Mouse (Mus musculus): ENCODE data around the gene Synrg. TPM values are rescaled to one million over a fixed set of nuclear protein-coding genes. Genes with fewer than 3 reads are reported as not detected.

Gene Synrg
- polyA plus RNA-seq, 1 experiment from 2014 or later: 18.8 TPM

DNA sequence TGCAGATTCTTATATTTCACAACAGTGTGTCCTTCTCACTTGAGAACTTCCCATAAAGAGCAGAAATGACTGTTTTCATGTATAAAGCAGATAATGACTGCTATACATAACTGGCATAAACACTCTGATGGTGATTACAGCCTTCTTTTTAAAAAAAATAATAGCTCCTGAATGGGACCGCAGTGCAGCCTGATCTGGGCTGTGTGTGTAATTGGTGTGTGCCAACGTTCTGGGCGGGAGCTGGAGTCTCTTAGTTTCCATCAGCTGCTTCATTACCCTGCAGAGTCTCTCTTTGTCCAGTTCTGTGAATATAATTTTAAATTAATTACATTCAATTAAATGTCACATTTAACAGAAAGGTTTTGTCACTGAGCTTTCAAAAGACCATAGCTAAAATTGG lies 34.8 kb downstream of the Synrg start:
- Histone ChIP-seq H3K4me1 (ENCODE audit: control insufficient read depth, insufficient read depth, low read depth, low read length) (no peaks in the 10 kb centered on the region), H3K9me3 (ENCODE audit: control insufficient read depth, low read length) (no peaks in the 10 kb centered on the region), H3K27me3 (replicated peaks; ENCODE audit: control insufficient read depth, insufficient read depth, low read length) (no peaks in the 10 kb centered on the region), H3K4me2 (ENCODE audit: low read length) (no peak overlapping the region), H3K4me3 (ENCODE audit: low read length) (no peak overlapping the region), H3K27ac (ENCODE audit: low read depth, low read length) (no peak overlapping the region), H3K9ac (ENCODE audit: low read depth, low read length) (no peak overlapping the region), H3K36me3 (ENCODE audit: control insufficient read depth, insufficient read depth, low read length) (peaks cover 45% of the 10 kb centered on the region)
- ATAC-seq: no peak
- WGBS: 73% methylated on average over 3 of the region's 3 CpGs

DNA sequence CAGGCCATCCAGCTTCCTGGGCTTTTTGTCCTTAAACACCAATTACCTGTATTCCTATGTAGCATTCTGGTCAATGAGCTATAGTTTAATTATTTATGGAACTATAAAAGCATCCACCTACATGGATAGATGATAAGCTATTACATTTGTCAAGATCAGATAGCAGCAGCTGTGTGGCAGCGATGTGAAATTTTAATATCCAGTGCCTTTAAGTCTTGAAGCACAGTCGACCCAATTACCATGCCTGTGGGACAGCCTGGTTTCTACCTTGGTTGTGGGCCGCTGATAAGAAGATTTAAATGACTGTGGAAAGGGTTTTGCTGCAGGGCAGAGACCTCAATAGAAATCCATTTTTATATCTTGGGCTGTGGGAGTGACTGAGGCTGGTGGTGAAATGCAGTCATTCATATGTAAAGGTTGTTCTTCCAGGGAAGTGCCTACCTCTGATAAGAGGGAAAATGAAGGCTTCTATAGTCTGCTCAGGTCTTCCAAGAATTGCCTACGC lies 35.2 kb downstream of the Synrg start:
- WGBS: 74% methylated on average over 4 of the region's 4 CpGs
- Histone ChIP-seq H3K36me3 (ENCODE audit: control insufficient read depth, insufficient read depth, low read length) (peaks cover 45% of the 10 kb centered on the region), H3K9me3 (ENCODE audit: control insufficient read depth, low read length) (no peaks in the 10 kb centered on the region), H3K9ac (ENCODE audit: low read depth, low read length) (no peak overlapping the region), H3K4me1 (ENCODE audit: control insufficient read depth, insufficient read depth, low read depth, low read length) (no peaks in the 10 kb centered on the region), H3K4me3 (ENCODE audit: low read length) (no peak overlapping the region), H3K27me3 (replicated peaks; ENCODE audit: control insufficient read depth, insufficient read depth, low read length) (no peaks in the 10 kb centered on the region), H3K27ac (ENCODE audit: low read depth, low read length) (no peak overlapping the region), H3K4me2 (ENCODE audit: low read length) (no peak overlapping the region)
- no peak for ATAC-seq

DNA sequence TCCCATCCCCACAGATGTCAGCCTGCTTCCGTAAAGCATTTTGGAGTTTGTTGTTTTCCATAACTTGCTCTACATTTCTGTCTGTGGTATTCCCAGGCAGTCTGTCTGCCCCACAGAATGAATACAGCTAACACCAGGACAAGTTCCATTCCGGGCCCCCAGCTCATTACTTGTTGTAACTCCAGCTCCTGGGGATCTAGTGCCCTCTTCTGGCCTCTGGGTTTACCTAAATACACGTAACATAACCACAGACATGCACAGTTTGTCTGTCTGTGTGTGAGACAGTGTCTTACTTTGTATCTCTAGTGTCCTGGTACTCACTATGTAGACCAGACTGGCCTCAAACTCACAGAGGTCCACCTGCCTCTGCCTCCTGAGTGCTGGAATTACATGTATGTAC lies 37.0 kb downstream of the Synrg start:
- no peaks in the 10 kb centered on the region for H3K27me3 ChIP-seq (replicated peaks; ENCODE audit: control insufficient read depth, insufficient read depth, low read length)
- H3K4me1 ChIP-seq (ENCODE audit: control insufficient read depth, insufficient read depth, low read depth, low read length): no peaks in the 10 kb centered on the region
- no peak overlapping the region for H3K4me3 ChIP-seq (ENCODE audit: low read length)
- H3K27ac ChIP-seq (ENCODE audit: low read depth, low read length): no peak overlapping the region
- no peak overlapping the region for H3K4me2 ChIP-seq (ENCODE audit: low read length)
- 95% methylated on average over 3 of the region's 3 CpGs for WGBS
- ATAC-seq: no peak
- no peaks in the 10 kb centered on the region for H3K9me3 ChIP-seq (ENCODE audit: control insufficient read depth, low read length)
- peaks cover 33% of the 10 kb centered on the region for H3K36me3 ChIP-seq (ENCODE audit: control insufficient read depth, insufficient read depth, low read length)
- H3K9ac ChIP-seq (ENCODE audit: low read depth, low read length): no peak overlapping the region

- Histone ChIP-seq H3K27ac (ENCODE audit: low read depth, low read length) (no peak overlapping the region), H3K36me3 (ENCODE audit: control insufficient read depth, insufficient read depth, low read length) (peaks cover 35% of the 10 kb centered on the region), H3K4me2 (ENCODE audit: low read length) (no peak overlapping the region), H3K4me1 (ENCODE audit: control insufficient read depth, insufficient read depth, low read depth, low read length) (no peaks in the 10 kb centered on the region), H3K27me3 (replicated peaks; ENCODE audit: control insufficient read depth, insufficient read depth, low read length) (no peaks in the 10 kb centered on the region), H3K4me3 (ENCODE audit: low read length) (no peak overlapping the region), H3K9me3 (ENCODE audit: control insufficient read depth, low read length) (no peaks in the 10 kb centered on the region), H3K9ac (ENCODE audit: low read depth, low read length) (no peak overlapping the region)
- ATAC-seq: no peak
- WGBS: 82% methylated on average over 6 of the region's 6 CpGs
Measured at GRCm38 (mm10) chr11:84003986-84004385, 39.8 kb downstream of the Synrg start.

GRCm38 (mm10) chr11:84009001-84009400 lies 44.8 kb downstream of the Synrg start:
- WGBS: 86% methylated on average over 9 of the region's 9 CpGs
- H3K4me1 ChIP-seq (ENCODE audit: control insufficient read depth, insufficient read depth, low read depth, low read length): peaks cover 10% of the 10 kb centered on the region
- H3K27me3 ChIP-seq (replicated peaks; ENCODE audit: control insufficient read depth, insufficient read depth, low read length): no peaks in the 10 kb centered on the region
- H3K9ac ChIP-seq (ENCODE audit: low read depth, low read length): no peak overlapping the region
- H3K4me2 ChIP-seq (ENCODE audit: low read length): no peak overlapping the region
- peaks cover 19% of the 10 kb centered on the region for H3K36me3 ChIP-seq (ENCODE audit: control insufficient read depth, insufficient read depth, low read length)
- no peaks in the 10 kb centered on the region for H3K9me3 ChIP-seq (ENCODE audit: control insufficient read depth, low read length)
- H3K4me3 ChIP-seq (ENCODE audit: low read length): no peak overlapping the region
- no peak overlapping the region for H3K27ac ChIP-seq (ENCODE audit: low read depth, low read length)
- ATAC-seq: no peak

DNA sequence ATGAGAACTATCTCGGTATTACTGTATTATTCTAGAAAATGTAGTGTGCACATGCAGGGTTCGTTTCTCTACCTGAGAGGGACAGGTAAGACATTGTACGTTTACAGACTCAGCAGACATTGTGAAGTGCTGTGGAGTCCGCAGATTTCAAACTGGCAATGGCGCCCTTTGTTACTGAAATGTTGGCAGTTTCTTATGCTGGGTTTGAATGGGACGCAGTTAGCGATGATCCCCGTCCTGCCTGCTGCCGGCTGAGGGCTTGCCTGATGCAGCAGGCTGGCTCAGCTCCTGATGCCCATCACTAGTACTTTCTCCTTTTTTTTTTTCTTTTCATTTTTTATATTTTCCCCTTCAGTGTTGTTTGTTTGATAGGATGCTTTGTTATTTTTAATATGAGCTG lies 46.2 kb downstream of the Synrg start:
- no peaks in the 10 kb centered on the region for H3K27me3 ChIP-seq (replicated peaks; ENCODE audit: control insufficient read depth, insufficient read depth, low read length)
- peaks cover 10% of the 10 kb centered on the region for H3K4me1 ChIP-seq (ENCODE audit: control insufficient read depth, insufficient read depth, low read depth, low read length)
- H3K4me2 ChIP-seq (ENCODE audit: low read length): no peak overlapping the region
- H3K4me3 ChIP-seq (ENCODE audit: low read length): no peak overlapping the region
- H3K27ac ChIP-seq (ENCODE audit: low read depth, low read length): no peak overlapping the region
- H3K9me3 ChIP-seq (ENCODE audit: control insufficient read depth, low read length): no peaks in the 10 kb centered on the region
- H3K9ac ChIP-seq (ENCODE audit: low read depth, low read length): no peak overlapping the region
- no peak for ATAC-seq
- WGBS: 62% methylated on average over 9 of the region's 9 CpGs
- peaks cover 15% of the 10 kb centered on the region for H3K36me3 ChIP-seq (ENCODE audit: control insufficient read depth, insufficient read depth, low read length)

- Histone ChIP-seq H3K4me1 (ENCODE audit: control insufficient read depth, insufficient read depth, low read depth, low read length) (peaks cover 10% of the 10 kb centered on the region), H3K9ac (ENCODE audit: low read depth, low read length) (peak overlapping the region; percentile 11; the same call in 1 of the 2 replicates), H3K27me3 (replicated peaks; ENCODE audit: control insufficient read depth, insufficient read depth, low read length) (no peaks in the 10 kb centered on the region), H3K4me3 (ENCODE audit: low read length) (no peak overlapping the region), H3K4me2 (ENCODE audit: low read length) (peak overlapping the region; percentile 21), H3K9me3 (ENCODE audit: control insufficient read depth, low read length) (no peaks in the 10 kb centered on the region), H3K27ac (ENCODE audit: low read depth, low read length) (no peak overlapping the region), H3K36me3 (ENCODE audit: control insufficient read depth, insufficient read depth, low read length) (peaks cover 15% of the 10 kb centered on the region)
- WGBS: 19% methylated on average over 12 of the region's 12 CpGs
- ATAC-seq: no peak
Measured at GRCm38 (mm10) chr11:84011050-84011449, 46.8 kb downstream of the Synrg start.

DNA sequence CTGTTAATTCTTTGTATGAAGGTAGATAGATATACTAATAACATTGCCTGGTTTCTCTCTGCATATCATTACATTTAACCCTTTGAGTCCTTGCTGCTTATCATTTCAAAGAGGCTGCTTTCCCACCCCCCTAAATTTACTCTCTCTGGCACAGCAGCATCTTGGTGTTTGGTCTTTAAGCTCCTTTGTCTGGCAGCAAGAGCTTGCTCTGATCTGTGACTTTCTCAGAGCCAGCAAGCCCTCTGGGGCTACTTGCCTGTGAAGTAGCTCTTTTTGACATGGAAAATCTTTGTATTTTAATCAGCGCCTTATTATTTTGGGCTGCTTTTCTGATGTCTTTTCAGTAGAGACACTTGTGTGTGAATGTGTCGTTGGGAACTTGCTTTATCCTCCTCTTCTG lies 47.3 kb downstream of the Synrg start:
- WGBS: 35% methylated on average over 2 of the region's 2 CpGs
- no peak overlapping the region for H3K27ac ChIP-seq (ENCODE audit: low read depth, low read length)
- no peaks in the 10 kb centered on the region for H3K27me3 ChIP-seq (replicated peaks; ENCODE audit: control insufficient read depth, insufficient read depth, low read length)
- peaks cover 10% of the 10 kb centered on the region for H3K4me1 ChIP-seq (ENCODE audit: control insufficient read depth, insufficient read depth, low read depth, low read length)
- H3K4me2 ChIP-seq (ENCODE audit: low read length): peak overlapping the region; percentile 21; the same call in 1 of the 2 replicates
- peaks cover 15% of the 10 kb centered on the region for H3K36me3 ChIP-seq (ENCODE audit: control insufficient read depth, insufficient read depth, low read length)
- no peak overlapping the region for H3K4me3 ChIP-seq (ENCODE audit: low read length)
- ATAC-seq: no peak
- H3K9ac ChIP-seq (ENCODE audit: low read depth, low read length): no peak overlapping the region
- H3K9me3 ChIP-seq (ENCODE audit: control insufficient read depth, low read length): no peaks in the 10 kb centered on the region

GRCm38 (mm10) chr11:84013105-84013504 lies 48.9 kb downstream of the Synrg start:
- peak; percentile 37; the same call in 1 of the 2 replicates for ATAC-seq
- 7% methylated on average over 7 of the region's 7 CpGs for WGBS
- no peak overlapping the region for H3K4me3 ChIP-seq (ENCODE audit: low read length)
- peaks cover 10% of the 10 kb centered on the region for H3K4me1 ChIP-seq (ENCODE audit: control insufficient read depth, insufficient read depth, low read depth, low read length)
- no peak overlapping the region for H3K4me2 ChIP-seq (ENCODE audit: low read length)
- H3K36me3 ChIP-seq (ENCODE audit: control insufficient read depth, insufficient read depth, low read length): peaks cover 15% of the 10 kb centered on the region
- H3K9ac ChIP-seq (ENCODE audit: low read depth, low read length): no peak overlapping the region
- H3K9me3 ChIP-seq (ENCODE audit: control insufficient read depth, low read length): no peaks in the 10 kb centered on the region
- H3K27me3 ChIP-seq (replicated peaks; ENCODE audit: control insufficient read depth, insufficient read depth, low read length): no peaks in the 10 kb centered on the region
- H3K27ac ChIP-seq (ENCODE audit: low read depth, low read length): no peak overlapping the region
